Mouse (Mus musculus): ENCODE results near the gene Cmip.

GRCm38 (mm10) chr8:117212100-117212499, 44.8 kb upstream of the Cmip start:
- TF ChIP-seq MAX (IDR thresholded peaks at IDR 0.05) (no peak), CTCF (IDR thresholded peaks at IDR 0.05; ENCODE audit: control insufficient read depth, insufficient read depth, insufficient read length) (no peak), MYOD1 (IDR thresholded peaks at IDR 0.05; ENCODE audit: control insufficient read depth, insufficient read length, low read depth) (no peak), USF1 (IDR thresholded peaks at IDR 0.05; ENCODE audit: low read depth) (no peak), FOSL1 (IDR thresholded peaks at IDR 0.05; ENCODE audit: insufficient read depth, low read length, poor library complexity, severe bottlenecking) (no peak)

Data from C2C12 (cell line).